Mouse (Mus musculus): ENCODE data around the gene Plcg2. TPM values are rescaled to one million over a fixed set of nuclear protein-coding genes. Genes with fewer than 3 reads are reported as not detected.

Gene Plcg2
- polyA plus RNA-seq, 1 experiment from 2014 or later = 3.8 TPM

DNA sequence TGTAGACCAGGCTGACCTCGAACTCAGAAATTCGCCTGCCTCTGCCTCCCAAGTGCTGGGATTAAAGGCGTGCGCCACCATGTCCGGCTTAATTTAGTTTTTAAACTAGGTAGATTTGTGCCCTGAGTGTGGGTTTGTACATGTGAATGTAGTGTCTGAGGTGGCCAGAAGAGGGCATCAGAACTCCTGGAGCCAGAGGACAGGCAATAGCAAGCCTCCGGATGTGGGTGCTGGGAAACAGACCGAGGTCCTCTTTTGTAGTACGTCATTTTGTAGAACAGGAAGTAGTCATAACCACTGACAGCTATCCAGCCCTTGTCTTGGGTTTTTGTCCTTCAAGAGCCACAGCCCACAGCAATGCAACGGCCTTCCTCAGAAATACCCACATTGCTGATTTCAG lies 141.5 kb downstream of the Plcg2 start:
- WGBS = 94% methylated on average over 9 of the region's 9 CpGs
- no peak for ATAC-seq (ENCODE audit: low read depth)

DNA sequence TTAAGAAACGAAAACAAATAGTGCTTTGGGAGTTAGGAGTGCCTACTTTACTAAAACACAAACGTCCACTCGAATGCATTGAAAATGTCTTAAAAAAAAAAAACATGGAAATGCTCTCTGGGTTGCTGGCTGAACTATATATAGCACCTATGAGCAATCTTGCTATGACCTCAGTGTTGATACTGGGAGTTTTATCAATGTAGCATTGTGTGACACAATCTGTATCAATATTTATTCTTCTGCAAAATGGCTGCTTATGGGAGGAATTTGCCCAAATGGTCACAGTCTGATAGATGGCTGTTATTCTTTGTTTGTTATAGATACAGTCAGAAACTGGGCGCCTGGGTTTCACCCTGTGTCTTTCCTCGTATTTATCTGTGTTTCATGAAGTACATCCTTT lies 147.4 kb downstream of the Plcg2 start:
- Histone ChIP-seq H3K9ac (ENCODE audit: low read depth, low read length) (no peak overlapping the region), H3K4me3 (ENCODE audit: low read depth, low read length) (no peak overlapping the region), H3K27me3 (replicated peaks; ENCODE audit: control insufficient read depth, insufficient read depth, low read length) (no peaks in the 10 kb centered on the region), H3K9me3 (ENCODE audit: control insufficient read depth, low read length) (no peaks in the 10 kb centered on the region), H3K4me1 (ENCODE audit: control insufficient read depth, insufficient read depth, low read length) (no peaks in the 10 kb centered on the region), H3K4me2 (ENCODE audit: low read depth, low read length) (no peak overlapping the region), H3K36me3 (ENCODE audit: control insufficient read depth, insufficient read depth, low read length) (no peaks in the 10 kb centered on the region), H3K27ac (replicated peaks; ENCODE audit: low read depth, low read length) (no peak overlapping the region)
- DNase-seq (ENCODE audit: low spot score) = no peak
- no peak for ATAC-seq (ENCODE audit: low read depth)
- 67% methylated on average over 5 of the region's 5 CpGs for WGBS

More for the DNA sequence above, 141.5 kb downstream of the Plcg2 start:
- Histone ChIP-seq H3K4me1 (ENCODE audit: control insufficient read depth, insufficient read depth, low read length) (no peaks in the 10 kb centered on the region), H3K4me3 (ENCODE audit: low read depth, low read length) (no peak overlapping the region), H3K36me3 (ENCODE audit: control insufficient read depth, insufficient read depth, low read length) (no peaks in the 10 kb centered on the region), H3K9ac (ENCODE audit: low read depth, low read length) (no peak overlapping the region), H3K27me3 (replicated peaks; ENCODE audit: control insufficient read depth, insufficient read depth, low read length) (no peaks in the 10 kb centered on the region), H3K9me3 (ENCODE audit: control insufficient read depth, low read length) (no peaks in the 10 kb centered on the region), H3K4me2 (ENCODE audit: low read depth, low read length) (no peak overlapping the region), H3K27ac (replicated peaks; ENCODE audit: low read depth, low read length) (no peak overlapping the region)
- no peak for DNase-seq (ENCODE audit: low spot score)

GRCm38 (mm10) chr8:117646020-117646419 lies 147.9 kb downstream of the Plcg2 start:
- WGBS = 52% methylated on average over 2 of the region's 2 CpGs
- peak; percentile 45 for DNase-seq (ENCODE audit: low spot score)
- ATAC-seq (ENCODE audit: low read depth) = 0 out of 2 replicates have a peak, but pooled peaks have one; percentile 30

DNA sequence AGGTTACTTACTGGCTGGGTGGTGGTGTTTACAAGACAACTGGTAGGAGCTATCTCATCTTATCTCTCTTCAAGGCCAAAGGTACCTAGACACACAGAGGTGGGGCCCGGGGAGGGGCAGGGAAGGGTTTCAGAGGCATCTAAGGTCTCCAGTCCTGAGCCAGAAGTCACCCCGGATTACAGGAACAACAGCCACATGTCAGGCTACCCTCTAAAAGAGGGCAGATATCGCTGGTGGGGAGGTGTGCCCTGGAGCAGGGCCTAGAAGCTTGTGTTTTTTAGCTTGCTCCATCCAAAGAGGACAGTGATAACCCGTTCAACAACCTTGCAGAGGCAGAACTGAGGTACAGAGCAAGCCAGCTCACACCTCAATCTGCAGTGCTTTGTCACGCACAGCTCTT lies 148.3 kb downstream of the Plcg2 start:
- ATAC-seq (ENCODE audit: low read depth) (no peak), DNase-seq (ENCODE audit: low spot score) (no peak)
- Histone ChIP-seq H3K27ac (replicated peaks; ENCODE audit: low read depth, low read length) (no peak overlapping the region), H3K4me2 (ENCODE audit: low read depth, low read length) (no peak overlapping the region), H3K9ac (ENCODE audit: low read depth, low read length) (no peak overlapping the region), H3K4me3 (ENCODE audit: low read depth, low read length) (no peak overlapping the region), H3K27me3 (replicated peaks; ENCODE audit: control insufficient read depth, insufficient read depth, low read length) (no peaks in the 10 kb centered on the region), H3K9me3 (ENCODE audit: control insufficient read depth, low read length) (no peaks in the 10 kb centered on the region), H3K4me1 (ENCODE audit: control insufficient read depth, insufficient read depth, low read length) (no peaks in the 10 kb centered on the region), H3K36me3 (ENCODE audit: control insufficient read depth, insufficient read depth, low read length) (no peaks in the 10 kb centered on the region)
- 78% methylated on average over 5 of the region's 5 CpGs for WGBS

More at GRCm38 (mm10) chr8:117646020-117646419, 147.9 kb downstream of the Plcg2 start:
- no peaks in the 10 kb centered on the region for H3K36me3 ChIP-seq (ENCODE audit: control insufficient read depth, insufficient read depth, low read length)
- no peak overlapping the region for H3K27ac ChIP-seq (replicated peaks; ENCODE audit: low read depth, low read length)
- no peak overlapping the region for H3K9ac ChIP-seq (ENCODE audit: low read depth, low read length)
- H3K27me3 ChIP-seq (replicated peaks; ENCODE audit: control insufficient read depth, insufficient read depth, low read length) = no peaks in the 10 kb centered on the region
- no peaks in the 10 kb centered on the region for H3K4me1 ChIP-seq (ENCODE audit: control insufficient read depth, insufficient read depth, low read length)
- H3K9me3 ChIP-seq (ENCODE audit: control insufficient read depth, low read length) = no peaks in the 10 kb centered on the region
- H3K4me2 ChIP-seq (ENCODE audit: low read depth, low read length) = no peak overlapping the region
- no peak overlapping the region for H3K4me3 ChIP-seq (ENCODE audit: low read depth, low read length)

- DNase-seq (ENCODE audit: low spot score) = no peak
- H3K36me3 ChIP-seq (ENCODE audit: control insufficient read depth, insufficient read depth, low read length) = no peaks in the 10 kb centered on the region
- H3K9ac ChIP-seq (ENCODE audit: low read depth, low read length) = no peak overlapping the region
- no peak overlapping the region for H3K27ac ChIP-seq (replicated peaks; ENCODE audit: low read depth, low read length)
- no peak for ATAC-seq (ENCODE audit: low read depth)
- H3K27me3 ChIP-seq (replicated peaks; ENCODE audit: control insufficient read depth, insufficient read depth, low read length) = no peaks in the 10 kb centered on the region
- WGBS = 80% methylated on average over 1 of the region's 1 CpGs
- H3K4me1 ChIP-seq (ENCODE audit: control insufficient read depth, insufficient read depth, low read length) = no peaks in the 10 kb centered on the region
- H3K4me3 ChIP-seq (ENCODE audit: low read depth, low read length) = no peak overlapping the region
- 0 out of 2 replicates have a peak, but pooled peaks cover 2% of the 10 kb centered on the region for H3K9me3 ChIP-seq (ENCODE audit: control insufficient read depth, low read length)
- no peak overlapping the region for H3K4me2 ChIP-seq (ENCODE audit: low read depth, low read length)
Measured at GRCm38 (mm10) chr8:117652318-117652717, 154.2 kb downstream of the Plcg2 start.

DNA sequence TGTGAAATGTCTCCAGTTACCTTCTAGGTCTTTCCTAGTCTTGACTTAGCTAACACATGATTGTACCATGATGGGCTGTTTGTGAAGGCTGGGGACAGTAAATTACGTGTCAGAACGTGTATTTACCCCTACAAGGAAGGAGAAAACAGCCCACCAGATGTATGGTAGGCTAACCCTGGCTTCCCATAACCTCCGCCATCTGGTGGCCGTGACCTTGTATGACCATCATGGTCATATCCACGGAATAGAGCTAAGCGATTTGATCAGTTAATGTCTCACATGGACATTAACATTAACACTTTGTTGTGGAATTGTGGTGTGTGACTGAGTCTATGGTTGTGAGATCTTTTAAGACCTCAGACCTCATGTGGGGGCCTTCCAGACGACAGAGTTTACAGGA lies 160.9 kb downstream of the Plcg2 start:
- H3K4me3 ChIP-seq (ENCODE audit: low read depth, low read length) = no peak overlapping the region
- no peaks in the 10 kb centered on the region for H3K27me3 ChIP-seq (replicated peaks; ENCODE audit: control insufficient read depth, insufficient read depth, low read length)
- no peak overlapping the region for H3K9ac ChIP-seq (ENCODE audit: low read depth, low read length)
- ATAC-seq (ENCODE audit: low read depth) = no peak
- H3K4me2 ChIP-seq (ENCODE audit: low read depth, low read length) = no peak overlapping the region
- H3K9me3 ChIP-seq (ENCODE audit: control insufficient read depth, low read length) = no peaks in the 10 kb centered on the region
- H3K36me3 ChIP-seq (ENCODE audit: control insufficient read depth, insufficient read depth, low read length) = no peaks in the 10 kb centered on the region
- peaks cover 13% of the 10 kb centered on the region; the same call in 1 of the 2 replicates for H3K4me1 ChIP-seq (ENCODE audit: control insufficient read depth, insufficient read depth, low read length)
- WGBS = 70% methylated on average over 7 of the region's 7 CpGs
- H3K27ac ChIP-seq (replicated peaks; ENCODE audit: low read depth, low read length) = no peak overlapping the region
- no peak for DNase-seq (ENCODE audit: low spot score)

DNA sequence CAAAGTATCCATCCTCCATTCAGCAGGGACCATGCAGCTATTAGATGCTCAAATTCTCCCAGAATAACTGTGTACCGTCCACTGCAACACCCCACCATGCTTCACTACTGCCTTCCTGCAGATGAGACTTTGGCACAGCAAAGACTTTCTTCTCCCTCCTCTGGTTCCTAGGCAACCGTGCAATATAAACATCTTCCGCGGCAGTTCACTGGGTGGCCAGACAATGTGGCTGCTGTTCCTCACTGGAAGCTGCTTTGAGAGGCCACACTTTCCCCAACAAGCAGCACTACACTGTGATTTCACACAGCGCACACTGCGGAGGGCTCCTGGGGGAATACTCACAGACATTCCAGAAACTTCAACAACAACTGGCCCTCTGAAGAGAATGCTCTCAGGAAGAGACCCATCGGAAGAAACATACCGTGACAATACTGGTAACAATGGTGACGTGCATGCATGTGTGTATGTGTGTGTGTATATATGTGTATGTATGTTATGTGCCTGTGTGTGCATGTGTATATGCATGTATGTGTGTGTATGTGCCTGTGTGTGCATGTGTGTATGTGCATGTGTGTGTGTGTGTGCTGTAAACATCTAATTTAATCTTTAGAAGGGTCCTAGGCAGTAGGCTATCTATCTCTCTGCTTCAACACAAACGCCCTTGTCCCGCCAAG lies 162.4 kb downstream of the Plcg2 start:
- DNase-seq (ENCODE audit: low spot score) (peak; percentile 88), ATAC-seq (ENCODE audit: low read depth) (peak; percentile 91)
- Histone ChIP-seq H3K9ac (ENCODE audit: low read depth, low read length) (no peak overlapping the region), H3K9me3 (ENCODE audit: control insufficient read depth, low read length) (no peaks in the 10 kb centered on the region), H3K36me3 (ENCODE audit: control insufficient read depth, insufficient read depth, low read length) (no peaks in the 10 kb centered on the region), H3K27me3 (replicated peaks; ENCODE audit: control insufficient read depth, insufficient read depth, low read length) (no peaks in the 10 kb centered on the region), H3K4me3 (ENCODE audit: low read depth, low read length) (no peak overlapping the region), H3K4me1 (ENCODE audit: control insufficient read depth, insufficient read depth, low read length) (peaks cover 13% of the 10 kb centered on the region; the same call in 1 of the 2 replicates), H3K27ac (replicated peaks; ENCODE audit: low read depth, low read length) (no peak overlapping the region; the same call in 1 of the 2 replicates), H3K4me2 (ENCODE audit: low read depth, low read length) (peak overlapping the region; percentile 16; the same call in 1 of the 2 replicates)
- WGBS = 26% methylated on average over 11 of the region's 11 CpGs

DNA sequence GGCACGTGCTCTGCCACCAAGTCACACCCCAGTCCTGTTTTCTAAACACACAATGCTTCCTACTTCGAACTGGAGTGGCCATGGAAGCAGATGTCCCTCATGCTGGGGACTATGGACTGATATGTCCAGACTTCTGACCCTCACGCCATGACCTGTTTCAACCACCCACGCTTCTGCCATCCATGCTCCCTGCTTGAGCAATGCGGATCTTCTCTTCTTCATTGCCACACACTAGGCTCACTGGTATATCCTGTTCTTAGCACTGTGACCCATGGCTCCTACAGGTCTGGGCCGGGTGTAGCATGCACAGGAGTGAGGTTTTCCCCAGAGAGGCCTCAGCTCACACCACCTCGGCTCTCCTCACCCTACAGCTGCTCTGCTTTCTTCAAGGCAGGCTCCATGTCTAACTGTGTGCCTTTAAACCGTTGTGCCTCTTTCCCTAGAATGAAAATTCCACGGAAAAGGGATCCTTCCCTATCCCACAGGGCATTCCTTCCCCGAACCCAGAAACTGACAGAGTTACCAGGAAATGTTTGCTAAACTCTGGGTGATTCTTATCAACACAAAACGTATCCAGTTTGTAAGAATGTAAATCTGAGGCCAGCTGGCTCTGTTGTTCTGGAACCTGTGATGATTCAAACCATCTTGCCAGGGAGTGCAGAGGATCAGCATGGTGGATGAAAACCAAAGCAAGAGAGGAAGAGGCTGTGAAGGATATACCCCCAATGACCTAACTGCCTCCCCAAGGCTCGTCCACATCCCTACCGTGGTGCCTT lies 169.4 kb downstream of the Plcg2 start:
- Histone ChIP-seq H3K27me3 (replicated peaks; ENCODE audit: control insufficient read depth, insufficient read depth, low read length) (no peaks in the 10 kb centered on the region), H3K36me3 (ENCODE audit: control insufficient read depth, insufficient read depth, low read length) (no peaks in the 10 kb centered on the region), H3K9ac (ENCODE audit: low read depth, low read length) (no peak overlapping the region), H3K27ac (replicated peaks; ENCODE audit: low read depth, low read length) (no peak overlapping the region), H3K4me3 (ENCODE audit: low read depth, low read length) (no peak overlapping the region), H3K4me1 (ENCODE audit: control insufficient read depth, insufficient read depth, low read length) (no peaks in the 10 kb centered on the region), H3K4me2 (ENCODE audit: low read depth, low read length) (no peak overlapping the region), H3K9me3 (ENCODE audit: control insufficient read depth, low read length) (no peaks in the 10 kb centered on the region)
- 71% methylated on average over 13 of the region's 13 CpGs for WGBS
- DNase-seq (ENCODE audit: low spot score) (no peak), ATAC-seq (ENCODE audit: low read depth) (no peak)

Measured in embryonic facial prominence, embryonic 14.5 days (tissue).